Mouse (Mus musculus) G1E-ER4 (cell line): ENCODE measurements around the gene Hnrnpk. TPM values are rescaled to one million over a fixed set of nuclear protein-coding genes. Genes with fewer than 3 reads are reported as not detected.

Experiments
- GATA1 ChIP-seq: IDR thresholded peaks from one replicate; pipeline ENCODE4 v1.8.0; 2012; ENCODE audit warnings: low read length, inconsistent platforms
- polyA plus RNA-seq: library from polyadenylated mRNA; stranded (reverse); fragments of >175 nt; gene quantifications from 2 replicates; pipeline ENCODE4 v1.2.3, GENCODE M21; 2012

The Hnrnpk gene
- polyA plus RNA-seq, 1 experiment = 1,325 TPM

- no peak for TF ChIP-seq GATA1
Measured at GRCm38 (mm10) chr13:58401135-58402002, 1.8 kb downstream of the Hnrnpk start.

- TF ChIP-seq GATA1 = no peak
Measured at GRCm38 (mm10) chr13:58400576-58400975, 2.6 kb downstream of the Hnrnpk start.

GRCm38 (mm10) chr13:58397651-58398050 lies 5.5 kb downstream of the Hnrnpk start:
- no peak for TF ChIP-seq GATA1

GRCm38 (mm10) chr13:58389324-58389951 lies 13.7 kb downstream of the Hnrnpk start:
- TF ChIP-seq GATA1 = no peak

GRCm38 (mm10) chr13:58388379-58388778 lies 14.8 kb downstream of the Hnrnpk start:
- TF ChIP-seq GATA1 = no peak

GRCm38 (mm10) chr13:58387948-58388347 lies 15.2 kb downstream of the Hnrnpk start:
- TF ChIP-seq GATA1 = no peak

- no peak for TF ChIP-seq GATA1
Measured at GRCm38 (mm10) chr13:58385547-58385920, 17.6 kb downstream of the Hnrnpk start.

GRCm38 (mm10) chr13:58384779-58385546 lies 18.2 kb downstream of the Hnrnpk start, which contains the start of gene 2210016F16Rik:
Gene 2210016F16Rik, minus strand, starts transcription at chr13:58385225.
- TF ChIP-seq GATA1 = no peak

GRCm38 (mm10) chr13:58384371-58384770 lies 18.8 kb downstream of the Hnrnpk start:
- no peak for TF ChIP-seq GATA1

- TF ChIP-seq GATA1 = no peak
Measured at GRCm38 (mm10) chr13:58373153-58373470, 30.0 kb downstream of the Hnrnpk start.

- no peak for TF ChIP-seq GATA1
Measured at GRCm38 (mm10) chr13:58372278-58373152, 30.6 kb downstream of the Hnrnpk start.

GRCm38 (mm10) chr13:58368835-58369234 lies 34.3 kb downstream of the Hnrnpk start:
- TF ChIP-seq GATA1 = no peak

GRCm38 (mm10) chr13:58367641-58368040 lies 35.5 kb downstream of the Hnrnpk start:
- no peak for TF ChIP-seq GATA1

GRCm38 (mm10) chr13:58366373-58366772 lies 36.8 kb downstream of the Hnrnpk start:
- no peak for TF ChIP-seq GATA1

- no peak for TF ChIP-seq GATA1
Measured at GRCm38 (mm10) chr13:58364353-58365175, 38.6 kb downstream of the Hnrnpk start.
